Mouse (Mus musculus) limb, embryonic 10.5 days (tissue): ENCODE measurements at regions not wholly inside any gene's neighbourhood (a gene's known extent, or its start where the extent isn't known, plus 50 kb on each side); places are given as distances from the start of the nearest gene placed in this dataset.

Experiments
- DNase-seq: peaks from one replicate; pipeline ENCODE4 v3.0.0-alpha.2; 2017; ENCODE audit warnings: low spot score
- H3K27ac ChIP-seq: fragments of 300-500 bp; sonication (generic); 2 replicates; pipeline ENCODE4 v1.5.1; 2016; ENCODE audit warnings: mild to moderate bottlenecking
- H3K27me3 ChIP-seq: fragments of 300-500 bp; sonication (generic); 2 replicates; pipeline ENCODE4 v1.6.1; 2016; ENCODE audit warnings: low read depth, mild to moderate bottlenecking; ENCODE audit not compliant: poor library complexity, severe bottlenecking
- H3K36me3 ChIP-seq: fragments of 300-500 bp; sonication (generic); 2 replicates; pipeline ENCODE4 v1.6.1; 2016; ENCODE audit warnings: mild to moderate bottlenecking, moderate library complexity
- H3K4me1 ChIP-seq: fragments of 300-500 bp; sonication (generic); 2 replicates; pipeline ENCODE4 v1.6.1; 2016
- H3K4me3 ChIP-seq: fragments of 300-500 bp; sonication (generic); 2 replicates; pipeline ENCODE4 v1.5.1; 2016; ENCODE audit warnings: mild to moderate bottlenecking, moderate library complexity
- H3K9me3 ChIP-seq: fragments of 300-500 bp; sonication (generic); replicated peaks from 2 replicates; pipeline ENCODE4 v1.6.1; 2016; ENCODE audit warnings: mild to moderate bottlenecking
- WGBS: fragments of 180-500 bp; shearing (Covaris S2); methylation state at CpG from one replicate; pipeline ENCODE4 v1.1.7; 2016; 5-methylcytosine and 5-hydroxymethylcytosine counted together

- WGBS: 27% methylated on average over 4 of the region's 4 CpGs
- DNase-seq: no peak
Observed at GRCm38 (mm10) chr10:100792569-100792968, 202.3 kb downstream of the 1700017N19Rik start.

GRCm38 (mm10) chr10:100795215-100795972 lies 205.1 kb downstream of the 1700017N19Rik start:
- no peak for DNase-seq
- 70% methylated on average over 6 of the region's 6 CpGs for WGBS
- no peaks in the 10 kb centered on the region for H3K36me3 ChIP-seq
- H3K27ac ChIP-seq: no peak overlapping the region
- H3K4me3 ChIP-seq: no peak overlapping the region
- H3K27me3 ChIP-seq: no peaks in the 10 kb centered on the region; the same call in 1 of the 2 replicates
- H3K9me3 ChIP-seq: no peaks in the 10 kb centered on the region
- peaks cover 13% of the 10 kb centered on the region for H3K4me1 ChIP-seq

More at GRCm38 (mm10) chr10:100792569-100792968, 202.3 kb downstream of the 1700017N19Rik start:
- no peaks in the 10 kb centered on the region for H3K36me3 ChIP-seq
- H3K27me3 ChIP-seq: peaks cover 3% of the 10 kb centered on the region; the same call in 1 of the 2 replicates
- H3K9me3 ChIP-seq: no peaks in the 10 kb centered on the region
- H3K27ac ChIP-seq: no peak overlapping the region
- peaks cover 13% of the 10 kb centered on the region for H3K4me1 ChIP-seq
- no peak overlapping the region for H3K4me3 ChIP-seq

GRCm38 (mm10) chr10:100811639-100812038 lies 221.4 kb downstream of the 1700017N19Rik start:
- Histone ChIP-seq H3K9me3 (no peaks in the 10 kb centered on the region), H3K4me3 (no peak overlapping the region), H3K4me1 (no peaks in the 10 kb centered on the region), H3K27ac (no peak overlapping the region), H3K27me3 (no peaks in the 10 kb centered on the region), H3K36me3 (no peaks in the 10 kb centered on the region)
- DNase-seq: no peak
- WGBS: 63% methylated on average over 2 of the region's 2 CpGs

- DNase-seq: no peak
- H3K4me1 ChIP-seq: no peaks in the 10 kb centered on the region
- no peaks in the 10 kb centered on the region for H3K27me3 ChIP-seq
- no peaks in the 10 kb centered on the region for H3K9me3 ChIP-seq
- no peak overlapping the region for H3K27ac ChIP-seq
- no peak overlapping the region for H3K4me3 ChIP-seq
- 77% methylated on average over 4 of the region's 4 CpGs for WGBS
- H3K36me3 ChIP-seq: no peaks in the 10 kb centered on the region
Observed at GRCm38 (mm10) chr10:100834794-100835193, 244.5 kb downstream of the 1700017N19Rik start.

- Histone ChIP-seq H3K27me3 (no peaks in the 10 kb centered on the region), H3K36me3 (no peaks in the 10 kb centered on the region), H3K4me3 (no peak overlapping the region), H3K4me1 (0 out of 2 replicates have a peak, but pooled peaks cover 6% of the 10 kb centered on the region), H3K9me3 (no peaks in the 10 kb centered on the region), H3K27ac (no peak overlapping the region)
- no peak for DNase-seq
Observed at GRCm38 (mm10) chr10:100853213-100853612, 262.9 kb downstream of the 1700017N19Rik start.

- DNase-seq: no peak
- no peaks in the 10 kb centered on the region for H3K27me3 ChIP-seq
- no peaks in the 10 kb centered on the region for H3K36me3 ChIP-seq
- H3K27ac ChIP-seq: no peak overlapping the region
- WGBS: 71% methylated on average over 3 of the region's 3 CpGs
- H3K4me1 ChIP-seq: 0 out of 2 replicates have a peak, but pooled peaks cover 6% of the 10 kb centered on the region
- H3K9me3 ChIP-seq: no peaks in the 10 kb centered on the region
- no peak overlapping the region for H3K4me3 ChIP-seq
Observed at GRCm38 (mm10) chr10:100856509-100856908, 266.2 kb downstream of the 1700017N19Rik start.

- 48% methylated on average over 6 of the region's 6 CpGs for WGBS
- DNase-seq: no peak
- H3K36me3 ChIP-seq: no peaks in the 10 kb centered on the region
- no peaks in the 10 kb centered on the region; the same call in 1 of the 2 replicates for H3K4me1 ChIP-seq
- H3K27me3 ChIP-seq: no peaks in the 10 kb centered on the region
- no peaks in the 10 kb centered on the region for H3K9me3 ChIP-seq
- no peak overlapping the region for H3K4me3 ChIP-seq
- H3K27ac ChIP-seq: no peak overlapping the region
Observed at GRCm38 (mm10) chr10:100865501-100866181, 275.4 kb downstream of the 1700017N19Rik start.

GRCm38 (mm10) chr10:100868360-100868916 lies 278.2 kb downstream of the 1700017N19Rik start:
- no peaks in the 10 kb centered on the region; the same call in 1 of the 2 replicates for H3K4me1 ChIP-seq
- H3K36me3 ChIP-seq: no peaks in the 10 kb centered on the region
- no peak overlapping the region for H3K27ac ChIP-seq
- 43% methylated on average over 3 of the region's 3 CpGs for WGBS
- no peak overlapping the region for H3K4me3 ChIP-seq
- no peak for DNase-seq
- H3K27me3 ChIP-seq: no peaks in the 10 kb centered on the region
- H3K9me3 ChIP-seq: no peaks in the 10 kb centered on the region

- H3K36me3 ChIP-seq: no peaks in the 10 kb centered on the region
- no peak overlapping the region for H3K4me3 ChIP-seq
- no peaks in the 10 kb centered on the region for H3K4me1 ChIP-seq
- no peak overlapping the region for H3K27ac ChIP-seq
- H3K9me3 ChIP-seq: no peaks in the 10 kb centered on the region
- no peak for DNase-seq
- H3K27me3 ChIP-seq: no peaks in the 10 kb centered on the region
- 88% methylated on average over 2 of the region's 2 CpGs for WGBS
Observed at GRCm38 (mm10) chr10:100882584-100882983, 292.3 kb downstream of the 1700017N19Rik start.

GRCm38 (mm10) chr10:100922976-100923375 lies 332.7 kb downstream of the 1700017N19Rik start:
- H3K4me1 ChIP-seq: no peaks in the 10 kb centered on the region
- WGBS: 80% methylated on average over 2 of the region's 2 CpGs
- H3K4me3 ChIP-seq: no peak overlapping the region
- no peaks in the 10 kb centered on the region for H3K36me3 ChIP-seq
- no peaks in the 10 kb centered on the region for H3K27me3 ChIP-seq
- H3K27ac ChIP-seq: no peak overlapping the region
- DNase-seq: no peak
- H3K9me3 ChIP-seq: no peaks in the 10 kb centered on the region

- Histone ChIP-seq H3K4me1 (no peaks in the 10 kb centered on the region), H3K9me3 (no peaks in the 10 kb centered on the region), H3K4me3 (no peak overlapping the region), H3K27ac (no peak overlapping the region), H3K27me3 (no peaks in the 10 kb centered on the region), H3K36me3 (no peaks in the 10 kb centered on the region)
- 79% methylated on average over 3 of the region's 3 CpGs for WGBS
- DNase-seq: no peak
Observed at GRCm38 (mm10) chr10:100927086-100927485, 336.8 kb downstream of the 1700017N19Rik start.

- no peaks in the 10 kb centered on the region for H3K9me3 ChIP-seq
- 81% methylated on average over 1 of the region's 1 CpGs for WGBS
- DNase-seq: no peak
Observed at GRCm38 (mm10) chr10:100931739-100932138, 341.5 kb downstream of the 1700017N19Rik start.

GRCm38 (mm10) chr10:100958371-100958770 lies 368.1 kb downstream of the 1700017N19Rik start:
- Histone ChIP-seq H3K27ac (no peak overlapping the region), H3K9me3 (no peaks in the 10 kb centered on the region), H3K27me3 (no peaks in the 10 kb centered on the region), H3K36me3 (no peaks in the 10 kb centered on the region), H3K4me1 (no peaks in the 10 kb centered on the region), H3K4me3 (no peak overlapping the region)
- DNase-seq: no peak
- WGBS: 93% methylated on average over 9 of the region's 9 CpGs

More at GRCm38 (mm10) chr10:100931739-100932138, 341.5 kb downstream of the 1700017N19Rik start:
- H3K27me3 ChIP-seq: no peaks in the 10 kb centered on the region
- H3K4me1 ChIP-seq: no peaks in the 10 kb centered on the region
- no peaks in the 10 kb centered on the region for H3K36me3 ChIP-seq
- H3K27ac ChIP-seq: no peak overlapping the region
- H3K4me3 ChIP-seq: no peak overlapping the region
